Mouse (Mus musculus) MEL (cell line): ENCODE data around the gene P2rx7. TPM values are rescaled to one million over a fixed set of nuclear protein-coding genes. Genes with fewer than 3 reads are reported as not detected.

Experiments used
- DNase-seq: peaks from one replicate; pipeline ENCODE4 v3.0.0; 2011; ENCODE audit warnings: low read depth, low spot score
- H3K27ac ChIP-seq: 2 replicates; pipeline ENCODE4 v1.5.1; 2012; ENCODE audit warnings: low read depth, mild to moderate bottlenecking, control low read depth, low read length, moderate library complexity; ENCODE audit not compliant: control insufficient read depth
- H3K27me3 ChIP-seq, 2 experiments: fragments of 150-350 bp in 1 of 2; sonication (generic) in 1 of 2; 2 replicates each; pipeline ENCODE4 v1.6.1; 2012; ENCODE audit warnings: low read length in 2 of 2, mild to moderate bottlenecking in 2 of 2, improper control_type of control experiment in 1 of 2, moderate library complexity in 1 of 2; ENCODE audit not compliant: insufficient read depth in 2 of 2, control insufficient read depth in 1 of 2
- H3K36me3 ChIP-seq, 2 experiments: 2 replicates each; pipeline ENCODE4 v1.6.1; 2012 to 2014; ENCODE audit warnings: low read length in 2 of 2, improper control_type of control experiment in 1 of 2, inconsistent platforms in 1 of 2, mild to moderate bottlenecking in 1 of 2; ENCODE audit not compliant: insufficient read depth in 2 of 2, control insufficient read depth in 1 of 2
- H3K4me1 ChIP-seq, 2 experiments: fragments of 150-350 bp in 1 of 2; sonication (generic) in 1 of 2; 2 replicates each; pipeline ENCODE4 v1.6.1; 2012; ENCODE audit warnings: low read length in 2 of 2, improper control_type of control experiment in 1 of 2, mild to moderate bottlenecking in 1 of 2; ENCODE audit not compliant: insufficient read depth in 2 of 2, control insufficient read depth in 1 of 2
- H3K4me3 ChIP-seq, 2 experiments: fragments of 150-350 bp in 1 of 2; sonication (generic) in 1 of 2; 2 replicates each; pipeline ENCODE4 v1.5.1; 2012; ENCODE audit warnings: low read depth in 2 of 2, low read length in 2 of 2, mild to moderate bottlenecking in 2 of 2, moderate library complexity in 2 of 2, control low read depth in 1 of 2, improper control_type of control experiment in 1 of 2; ENCODE audit not compliant: control insufficient read depth in 1 of 2, insufficient read depth in 1 of 2
- H3K79me2 ChIP-seq: 2 replicates; pipeline ENCODE4 v1.6.1; 2012; ENCODE audit warnings: mild to moderate bottlenecking, low read length, moderate library complexity; ENCODE audit not compliant: control insufficient read depth, poor library complexity, insufficient read depth
- H3K9ac ChIP-seq: 2 replicates; pipeline ENCODE4 v1.6.1; 2012; ENCODE audit warnings: low read depth, mild to moderate bottlenecking, control low read depth, low read length, moderate library complexity; ENCODE audit not compliant: control insufficient read depth, poor library complexity, severe bottlenecking
- H3K9me3 ChIP-seq: fragments of 150-350 bp; sonication (generic); replicated peaks from 2 replicates; pipeline ENCODE4 v1.6.1; 2012; ENCODE audit warnings: mild to moderate bottlenecking, low read length, improper control_type of control experiment, moderate library complexity; ENCODE audit not compliant: insufficient read depth
- BHLHE40 ChIP-seq: IDR thresholded peaks from 2 replicates; pipeline ENCODE4 v1.6.1; 2012; ENCODE audit warnings: low read depth, mild to moderate bottlenecking, inconsistent platforms, low read length, improper control_type of control experiment, borderline replicate concordance
- CHD1 ChIP-seq: IDR thresholded peaks from 2 replicates; pipeline ENCODE4 v1.6.1; 2012; ENCODE audit warnings: low read depth, mild to moderate bottlenecking, inconsistent platforms, low read length, improper control_type of control experiment
- E2F4 ChIP-seq: IDR thresholded peaks from 2 replicates; pipeline ENCODE4 v1.6.1; 2011; ENCODE audit warnings: low read depth, low read length, improper control_type of control experiment, borderline replicate concordance
- MAFK ChIP-seq: IDR thresholded peaks from 2 replicates; pipeline ENCODE4 v1.6.1; 2011; ENCODE audit warnings: low read depth, mild to moderate bottlenecking, low read length, improper control_type of control experiment, borderline replicate concordance
- MAZ ChIP-seq: IDR thresholded peaks from 2 replicates; pipeline ENCODE4 v1.6.1; 2012; ENCODE audit warnings: low read depth, mild to moderate bottlenecking, inconsistent platforms, low read length, improper control_type of control experiment
- POLR2AphosphoS5 ChIP-seq: IDR thresholded peaks from 2 replicates; pipeline ENCODE4 v1.6.1; 2012; ENCODE audit warnings: low read depth, borderline replicate concordance, mild to moderate bottlenecking, inconsistent platforms, low read length, moderate library complexity, mixed read lengths
- TAL1 ChIP-seq: IDR thresholded peaks from 2 replicates; pipeline ENCODE4 v1.6.1; 2012; ENCODE audit warnings: mild to moderate bottlenecking, inconsistent platforms, low read length, moderate library complexity, mixed read lengths
- UBTF ChIP-seq: IDR thresholded peaks from 2 replicates; pipeline ENCODE4 v1.6.1; 2012; ENCODE audit warnings: low read depth, mild to moderate bottlenecking, inconsistent platforms, low read length, improper control_type of control experiment, moderate library complexity, borderline replicate concordance; ENCODE audit not compliant: insufficient read depth
- USF2 ChIP-seq, 2 experiments: IDR thresholded peaks; 2 replicates each; pipeline ENCODE4 v1.6.1; 2011 to 2012; ENCODE audit warnings: improper control_type of control experiment in 2 of 2, low read length in 2 of 2, borderline replicate concordance in 1 of 2, inconsistent platforms in 1 of 2, low read depth in 1 of 2, mild to moderate bottlenecking in 1 of 2; ENCODE audit not compliant: insufficient read depth in 1 of 2
- ZMIZ1 ChIP-seq: IDR thresholded peaks from 2 replicates; pipeline ENCODE4 v1.6.1; 2012; ENCODE audit warnings: low read depth, mild to moderate bottlenecking, inconsistent platforms, low read length, improper control_type of control experiment, moderate library complexity
- ZNF384 ChIP-seq: IDR thresholded peaks from 2 replicates; pipeline ENCODE4 v1.6.1; 2012; ENCODE audit warnings: low read depth, mild to moderate bottlenecking, inconsistent platforms, low read length, improper control_type of control experiment
- polyA plus RNA-seq, 2 experiments: library from polyadenylated mRNA; stranded (reverse) in 1 of 2; unstranded in 1 of 2; fragments of >175 nt in 1 of 2; fragments of >200 nt in 1 of 2; gene quantifications; 2 replicates each; pipeline versions ENCODE4 v1.2.1 to v1.2.4; 2012; ENCODE audit warnings: low replicate concordance in 2 of 2, low read depth in 1 of 2; ENCODE audit not compliant: insufficient read length in 2 of 2, insufficient read depth in 1 of 2, missing spikeins in 1 of 2
- total RNA-seq: library from RNA; depleted of rRNA; stranded (reverse); fragments of 300-350 nt; gene quantifications from 2 replicates; pipeline ENCODE4 v1.2.3, GENCODE M21; 2012

The P2rx7 gene
- total and polyA plus RNA-seq, 3 experiments = 29.3 to 254 (median 40.8) TPM

DNA sequence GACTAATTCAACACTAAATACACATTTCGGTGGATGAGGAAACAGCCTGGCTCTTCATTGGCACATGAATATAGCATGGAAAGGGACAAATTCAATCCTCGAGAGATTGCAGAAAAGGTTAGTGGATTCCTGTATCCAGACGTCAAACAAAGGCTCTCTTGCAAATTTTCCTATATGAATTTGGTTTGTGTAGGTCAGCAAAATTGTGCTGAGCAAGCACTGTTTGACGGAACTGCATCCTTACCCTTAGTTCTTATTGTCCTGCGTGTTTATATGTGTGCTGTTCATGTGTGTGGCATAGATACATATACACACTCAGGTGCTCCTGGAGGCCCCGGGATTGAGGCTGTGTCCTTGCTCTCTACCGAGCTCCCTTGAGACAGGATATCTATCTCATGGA is 45.4 kb downstream of the P2rx7 start:
- no peaks in the 10 kb centered on the region for H3K79me2 ChIP-seq
- DNase-seq = no peak
- H3K27me3 ChIP-seq = no peaks in the 10 kb centered on the region
- no peak overlapping the region for H3K4me3 ChIP-seq
- H3K9me3 ChIP-seq = no peaks in the 10 kb centered on the region
- no peak; the same call in 1 of the 2 replicates for TF ChIP-seq MAFK
- peaks cover 0 to 3% of the 10 kb centered on the region in 2 experiments; a peak in 1 of 4 replicates for H3K4me1 ChIP-seq
- no peak overlapping the region for H3K9ac ChIP-seq
- no peak overlapping the region for H3K27ac ChIP-seq
- no peaks in the 10 kb centered on the region for H3K36me3 ChIP-seq

DNA sequence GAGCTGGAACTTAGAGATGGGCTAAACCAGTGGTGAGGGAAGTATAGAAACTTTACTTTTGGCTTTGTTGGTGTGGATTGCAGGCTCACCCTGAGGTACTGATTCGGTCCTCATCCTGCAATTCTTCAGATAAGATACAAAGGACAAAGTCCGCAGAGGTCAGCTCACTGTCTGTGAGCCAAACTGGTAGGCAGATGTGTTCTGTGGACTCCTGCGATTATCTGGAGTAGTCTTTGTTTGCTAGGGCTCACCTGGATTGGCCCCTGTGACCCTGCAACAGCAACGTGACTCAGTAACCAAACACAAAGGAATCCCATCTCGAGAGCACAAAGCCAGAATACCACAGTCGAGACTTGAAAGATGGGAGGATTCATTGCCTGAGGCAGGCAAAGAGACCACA is 46.8 kb downstream of the P2rx7 start:
- H3K4me1 ChIP-seq = peaks cover 0 to 3% of the 10 kb centered on the region in 2 experiments; a peak in 1 of 4 replicates
- no peaks in the 10 kb centered on the region for H3K79me2 ChIP-seq
- H3K36me3 ChIP-seq = no peaks in the 10 kb centered on the region
- no peak overlapping the region for H3K27ac ChIP-seq
- no peaks in the 10 kb centered on the region for H3K27me3 ChIP-seq
- no peak overlapping the region for H3K4me3 ChIP-seq
- H3K9ac ChIP-seq = no peak overlapping the region
- DNase-seq = no peak
- TF ChIP-seq POLR2AphosphoS5 = no peak
- TF ChIP-seq E2F4 = no peak
- TF ChIP-seq MAZ = no peak
- no peak for TF ChIP-seq TAL1
- no peak for TF ChIP-seq ZNF384
- TF ChIP-seq CHD1 = no peak
- TF ChIP-seq, all 39 proteins: peak for 0
- no peaks in the 10 kb centered on the region for H3K9me3 ChIP-seq

DNA sequence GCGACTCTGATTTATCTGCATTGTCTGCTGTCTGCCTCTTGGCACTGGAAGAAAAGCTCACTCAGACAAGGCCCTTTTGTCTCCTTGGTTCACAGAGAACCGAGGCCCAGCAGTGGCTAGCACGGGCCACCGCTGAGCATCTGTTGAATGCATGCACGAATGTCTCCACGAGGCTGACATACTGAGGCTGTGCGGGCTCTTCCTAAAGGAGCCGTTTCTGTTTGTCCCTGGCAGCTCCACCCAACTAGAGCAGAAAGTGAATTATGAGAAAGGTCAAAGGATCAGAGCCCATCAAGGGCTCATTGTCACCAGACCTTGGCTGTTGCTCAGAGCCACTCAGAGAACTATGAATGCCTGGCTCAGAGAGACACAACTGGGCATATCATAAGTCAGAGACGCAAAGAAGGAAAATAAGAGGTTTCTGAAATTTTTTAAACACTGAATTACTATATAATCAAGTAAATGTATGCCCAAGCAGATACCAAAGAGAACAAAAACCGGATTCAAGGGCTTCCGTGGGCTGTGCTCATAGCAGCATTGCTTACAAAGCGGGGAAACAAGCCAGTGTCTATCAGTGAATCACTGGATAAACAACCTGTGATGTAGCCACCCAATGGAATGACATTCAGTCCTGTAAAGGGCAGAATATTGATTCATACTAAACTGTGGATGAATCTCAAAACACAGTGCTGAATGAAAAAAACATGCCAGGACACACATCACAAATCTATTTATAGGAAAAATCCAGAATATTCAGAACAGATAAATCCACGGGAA is 49.9 kb downstream of the P2rx7 start:
- Histone ChIP-seq H3K36me3 (peaks cover 0 to 13% of the 10 kb centered on the region in 2 experiments; a peak in 2 of 4 replicates), H3K4me3 (no peak overlapping the region)

More for the DNA sequence above, 49.9 kb downstream of the P2rx7 start:
- H3K9me3 ChIP-seq = no peaks in the 10 kb centered on the region
- TF ChIP-seq ZMIZ1 (no peak), UBTF (no peak), USF2 (IDR thresholded peaks at IDR 0.05; ENCODE audit: borderline replicate concordance in 1 of 2, insufficient read depth in 1 of 2, low read depth in 1 of 2, low read length in 2 of 2) (no peak), BHLHE40 (no peak)
- TF ChIP-seq, all 39 proteins: peak for 0
- H3K27ac ChIP-seq = no peak overlapping the region
- no peak for DNase-seq
- H3K27me3 ChIP-seq = no peaks in the 10 kb centered on the region
- H3K79me2 ChIP-seq = no peaks in the 10 kb centered on the region
- peaks cover 11 to 22% of the 10 kb centered on the region in 2 experiments for H3K4me1 ChIP-seq
- no peak overlapping the region for H3K9ac ChIP-seq
